Mouse (Mus musculus) G1E-ER4 (cell line): ENCODE measurements around the gene Gcnt2. TPM values are rescaled to one million over a fixed set of nuclear protein-coding genes. Genes with fewer than 3 reads are reported as not detected.

ENCODE experiments used
- GATA1 ChIP-seq: IDR thresholded peaks from one replicate; pipeline ENCODE4 v1.8.0; 2012; ENCODE audit warnings: low read length, inconsistent platforms
- polyA plus RNA-seq: library from polyadenylated mRNA; stranded (reverse); fragments of >175 nt; gene quantifications from 2 replicates; pipeline ENCODE4 v1.2.3, GENCODE M21; 2012

Gene Gcnt2
- polyA plus RNA-seq, 1 experiment, result not detected

DNA sequence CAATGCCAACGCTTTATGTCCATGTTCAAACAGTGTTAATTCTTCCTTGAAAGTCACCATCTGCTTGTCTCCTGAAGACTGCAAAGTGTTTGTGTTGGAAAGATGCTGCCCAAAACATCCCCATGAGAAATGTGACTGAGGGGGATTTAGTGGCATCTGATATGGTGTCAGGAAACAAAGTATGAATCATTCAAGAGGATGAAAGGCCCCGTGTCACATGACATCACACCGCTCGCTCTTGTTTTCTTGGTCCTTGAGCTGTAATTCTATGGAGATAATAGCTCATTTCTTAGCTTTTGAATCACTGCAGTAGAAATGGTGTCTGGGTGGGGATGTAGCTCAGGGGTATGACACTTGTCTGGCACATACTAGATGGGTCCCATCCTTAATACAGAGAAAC, 33.0 kb downstream of the Gcnt2 start:
- TF ChIP-seq GATA1, result no peak

DNA sequence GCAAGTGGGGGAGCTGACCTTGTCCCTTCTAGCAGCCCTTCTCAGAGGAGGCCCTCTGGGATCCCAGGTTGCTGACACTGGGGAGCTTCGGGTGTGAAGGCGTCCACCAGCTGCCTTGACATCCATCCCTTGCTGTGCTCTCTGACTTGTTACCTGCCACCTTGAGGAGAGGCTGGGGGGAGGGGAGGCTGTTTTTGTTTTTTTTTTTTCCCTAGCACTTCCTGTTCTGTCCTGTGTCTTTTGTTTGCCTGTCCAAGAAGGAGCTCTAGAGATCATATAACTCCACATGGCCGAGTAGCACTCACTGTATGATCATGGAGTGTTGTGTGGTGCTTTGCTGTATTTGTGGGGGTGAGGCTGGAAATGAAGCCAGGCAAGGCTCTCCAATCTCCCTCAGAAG, 34.0 kb downstream of the Gcnt2 start:
- TF ChIP-seq GATA1, result no peak

DNA sequence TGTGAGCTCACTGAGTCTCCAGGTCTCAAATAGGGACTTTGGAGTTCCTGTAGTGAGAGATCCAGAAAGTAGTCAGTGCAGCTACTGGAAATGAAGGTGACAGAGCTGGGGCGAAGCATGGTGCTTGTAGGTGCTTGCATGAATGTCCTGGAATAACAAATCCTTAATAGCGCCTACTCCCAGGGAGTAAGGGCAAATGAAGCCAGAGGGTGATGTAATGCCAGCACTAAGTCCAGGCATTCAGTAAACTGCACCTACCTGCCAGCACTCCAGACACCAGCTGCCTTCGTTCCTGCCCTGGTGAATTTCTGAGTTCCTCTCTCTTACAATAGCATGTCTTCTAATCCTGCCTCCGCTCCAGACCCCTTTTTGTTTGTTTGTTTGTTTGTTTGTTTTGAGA, 39.1 kb downstream of the Gcnt2 start:
- no peak for TF ChIP-seq GATA1

DNA sequence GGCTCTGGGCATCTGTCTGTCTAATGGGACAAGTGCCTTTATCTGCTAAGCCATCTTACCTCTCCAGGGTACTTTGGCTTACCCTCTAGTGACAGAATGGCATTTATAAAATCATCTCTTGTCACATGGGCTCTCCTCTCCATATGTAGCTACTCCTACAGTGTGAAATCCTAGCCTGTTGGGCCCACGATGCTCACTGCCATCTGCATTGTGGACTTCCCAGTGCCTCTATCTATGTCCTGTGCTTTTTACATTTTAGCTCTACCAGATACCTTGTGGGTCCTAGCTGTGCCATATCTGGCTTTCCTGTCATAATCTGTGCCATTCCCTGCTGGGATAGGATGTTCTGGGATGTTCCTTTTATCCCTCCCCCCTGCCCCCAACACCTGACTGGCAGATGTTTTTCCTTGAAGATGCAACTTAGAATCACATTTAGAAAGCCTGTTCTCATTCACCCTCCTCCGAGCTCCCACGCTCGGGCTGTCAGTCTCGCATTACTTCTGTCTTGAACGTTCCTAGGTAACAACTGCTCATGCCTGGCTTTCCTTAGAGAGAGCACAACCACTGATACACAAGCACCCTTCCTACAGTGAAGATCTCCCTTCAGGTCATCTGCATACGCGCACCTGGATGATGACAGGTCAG, 39.9 kb downstream of the Gcnt2 start:
- no peak for TF ChIP-seq GATA1

DNA sequence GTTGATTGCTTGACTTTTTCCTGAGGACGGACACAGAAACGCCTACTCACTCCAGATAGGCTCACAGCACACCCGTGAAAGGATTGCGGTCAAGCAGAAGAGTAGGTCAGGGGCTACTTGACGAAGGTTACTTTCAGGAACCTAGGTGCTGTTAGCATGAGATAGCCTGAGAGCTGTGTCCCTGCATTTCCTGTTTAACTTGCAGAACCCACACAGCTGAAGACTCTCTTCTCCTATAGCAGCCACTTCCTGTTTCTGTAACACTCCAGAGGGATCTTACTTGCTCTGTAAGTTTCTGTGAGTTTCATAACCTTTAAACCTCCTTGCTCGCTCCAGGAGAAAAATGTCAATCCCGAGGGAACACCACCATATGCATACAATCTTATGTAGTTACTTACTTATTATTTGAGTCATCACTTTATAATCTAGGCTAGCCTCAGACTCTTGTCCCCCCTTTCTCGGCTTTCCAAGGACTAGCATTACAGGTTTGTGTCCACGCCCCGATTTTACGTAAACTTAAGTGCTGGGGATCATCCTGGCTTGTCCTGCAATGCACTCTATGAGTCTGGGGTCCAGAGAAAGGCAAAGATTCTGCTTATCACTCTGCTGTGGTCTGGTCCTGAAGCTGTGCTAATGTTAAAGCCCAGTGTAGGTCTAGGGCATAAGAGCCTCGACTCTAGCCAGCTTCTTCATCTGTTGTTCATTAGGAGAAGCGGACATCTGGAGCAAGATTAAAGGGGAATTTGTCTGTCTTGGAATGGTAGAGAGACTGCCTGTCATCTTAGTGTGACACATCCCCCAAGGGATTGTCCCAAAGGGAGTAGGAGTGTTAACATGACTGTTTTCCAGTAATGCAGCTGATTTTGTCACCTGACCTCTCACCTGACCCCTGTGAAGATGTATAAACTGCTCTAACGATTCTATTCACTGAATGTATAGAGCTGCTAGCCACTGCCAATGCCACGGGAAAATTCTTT, 40.7 kb downstream of the Gcnt2 start:
- no peak for TF ChIP-seq GATA1

DNA sequence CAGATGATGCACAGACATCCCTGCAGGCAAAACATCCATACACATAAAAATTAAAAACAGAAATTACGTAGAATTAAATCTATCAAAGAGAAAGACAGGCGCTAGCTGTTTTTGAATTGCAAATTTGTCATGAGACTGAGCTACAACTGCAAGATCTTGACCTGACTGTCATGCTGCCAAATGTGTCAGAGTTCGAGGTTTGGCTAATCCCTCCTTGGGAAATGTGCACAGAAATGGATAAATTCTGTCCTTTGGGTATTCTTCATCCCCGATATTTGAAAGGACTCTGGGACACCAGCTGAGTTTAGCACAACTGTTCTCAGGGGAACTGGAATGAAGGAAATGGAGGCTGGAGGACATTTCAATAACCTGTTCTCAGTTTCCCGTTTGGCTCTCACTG, 41.7 kb downstream of the Gcnt2 start:
- no peak for TF ChIP-seq GATA1

DNA sequence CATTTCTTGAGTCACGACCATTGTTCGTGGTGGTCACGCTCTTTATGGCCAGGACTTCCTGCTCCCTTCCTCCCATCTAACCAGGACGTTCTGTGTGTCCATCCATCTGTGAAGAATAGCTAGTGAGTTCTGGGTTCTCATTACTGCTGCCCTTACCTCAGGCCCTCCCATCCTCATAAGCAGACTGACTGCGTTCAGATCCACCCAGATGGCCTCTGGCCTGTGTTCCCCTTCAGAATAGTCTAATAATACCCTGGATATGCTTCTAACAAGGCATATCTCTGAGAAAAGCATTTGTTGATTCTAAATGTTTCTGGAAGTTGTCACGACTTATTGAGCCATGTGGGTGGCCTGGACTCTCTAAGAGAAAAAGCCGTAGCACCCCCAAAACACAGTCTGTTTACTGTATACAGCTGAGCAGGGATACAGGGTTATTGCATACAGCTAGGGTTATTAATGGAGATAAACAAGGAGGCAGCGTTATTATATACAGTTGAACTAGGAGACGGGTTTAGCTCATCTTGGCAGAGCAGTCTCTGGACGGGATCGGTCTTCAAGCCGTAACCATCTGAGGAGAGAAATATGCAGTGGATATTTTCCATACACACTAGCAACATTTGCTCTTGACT, 42.4 kb downstream of the Gcnt2 start:
- no peak for TF ChIP-seq GATA1

DNA sequence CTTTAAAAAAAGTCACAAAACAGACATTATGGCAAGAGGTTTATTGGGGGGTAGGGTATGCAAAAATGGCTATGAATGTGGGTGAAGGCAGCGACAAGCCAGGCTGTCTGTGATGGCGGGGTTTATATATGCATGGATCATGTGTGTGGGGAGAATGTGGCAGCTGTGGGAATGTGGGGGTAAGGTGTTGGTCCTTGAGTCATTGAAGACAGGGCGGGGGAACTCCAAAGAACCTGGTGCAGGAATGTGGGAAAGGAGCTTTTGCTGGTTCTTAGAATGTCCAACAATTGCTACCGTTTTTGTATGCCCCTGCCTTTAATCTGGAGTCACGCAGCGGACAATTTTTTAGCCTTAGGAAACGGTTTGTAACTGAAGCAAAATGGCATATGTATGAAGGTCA, 44.5 kb downstream of the Gcnt2 start:
- no peak for TF ChIP-seq GATA1

DNA sequence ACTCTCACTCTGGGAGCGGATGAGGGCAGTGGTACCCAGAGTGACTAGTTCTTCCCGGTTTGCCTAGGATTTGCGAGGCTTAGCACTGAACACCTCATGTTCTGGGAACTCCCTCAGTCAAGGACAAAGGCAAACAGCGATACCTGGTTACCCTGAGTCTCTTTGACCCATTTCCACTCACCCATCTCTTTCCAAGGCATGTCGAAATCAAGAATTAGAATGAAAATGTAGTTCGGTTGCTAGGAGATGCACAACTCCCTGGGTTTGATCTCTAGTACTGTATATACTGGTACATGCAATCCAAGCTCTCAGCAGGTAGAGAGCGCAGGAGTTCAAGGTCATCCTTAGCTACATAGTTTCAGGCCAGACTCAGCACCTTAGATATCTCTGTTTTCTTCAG, 47.0 kb downstream of the Gcnt2 start:
- no peak for TF ChIP-seq GATA1

DNA sequence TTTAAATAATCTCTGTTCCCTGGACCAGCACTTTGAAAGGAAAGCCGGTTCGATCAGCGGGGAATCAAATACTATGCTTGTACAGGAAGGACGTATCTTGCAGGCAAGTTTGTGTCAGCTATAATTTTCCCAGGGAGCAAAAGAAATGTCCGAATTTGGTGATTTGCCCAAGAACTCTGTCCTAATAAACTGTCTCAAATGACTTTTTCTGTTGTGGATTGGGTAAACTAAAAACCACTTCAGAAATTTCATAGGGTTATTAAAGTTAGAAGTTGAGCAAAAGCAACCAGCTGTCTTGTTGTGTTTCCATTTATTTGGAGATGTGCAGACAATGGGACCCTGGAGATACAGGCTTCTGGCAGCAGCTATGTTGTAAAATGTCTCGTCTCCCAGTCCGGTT, 47.7 kb downstream of the Gcnt2 start:
- TF ChIP-seq GATA1, result no peak

DNA sequence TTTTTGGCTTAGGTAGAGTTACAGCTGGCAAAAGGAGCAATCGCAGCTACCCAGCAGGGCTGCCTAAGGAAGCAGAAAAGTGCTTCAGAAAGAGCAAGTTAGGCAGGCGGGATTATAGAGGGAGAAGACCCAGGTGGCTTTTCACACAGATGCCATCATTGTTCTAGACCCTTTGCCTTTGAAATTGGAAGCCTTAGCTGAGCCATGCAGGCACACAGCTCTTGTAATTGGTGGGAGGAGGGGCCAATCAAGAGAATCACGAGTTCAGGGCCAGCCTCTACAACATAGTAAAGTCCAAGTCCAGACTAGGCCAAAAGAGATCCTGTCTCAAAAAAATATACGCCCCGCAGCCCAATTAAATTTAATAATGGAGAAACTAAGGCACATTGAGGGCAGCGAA, 48.5 kb downstream of the Gcnt2 start:
- TF ChIP-seq GATA1, result no peak

DNA sequence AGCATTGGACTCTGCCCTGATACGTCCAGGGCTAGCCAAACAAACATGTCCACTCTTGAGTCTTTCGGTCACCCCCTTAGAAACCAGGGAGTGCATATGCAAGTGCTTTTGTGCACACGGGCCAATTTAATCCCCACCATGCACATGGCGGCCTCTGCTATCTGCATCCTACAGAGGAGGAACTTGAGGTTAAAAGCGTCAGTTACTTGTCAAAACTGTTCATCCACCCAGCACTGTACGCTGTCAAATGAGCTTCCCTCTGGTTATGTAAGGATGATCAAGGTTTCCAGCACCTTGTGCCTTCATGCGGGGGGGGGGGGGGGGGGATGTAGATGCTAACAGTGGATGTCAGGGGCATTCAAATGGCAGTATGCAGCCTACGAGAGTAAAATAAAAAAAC, 49.5 kb downstream of the Gcnt2 start:
- no peak for TF ChIP-seq GATA1

DNA sequence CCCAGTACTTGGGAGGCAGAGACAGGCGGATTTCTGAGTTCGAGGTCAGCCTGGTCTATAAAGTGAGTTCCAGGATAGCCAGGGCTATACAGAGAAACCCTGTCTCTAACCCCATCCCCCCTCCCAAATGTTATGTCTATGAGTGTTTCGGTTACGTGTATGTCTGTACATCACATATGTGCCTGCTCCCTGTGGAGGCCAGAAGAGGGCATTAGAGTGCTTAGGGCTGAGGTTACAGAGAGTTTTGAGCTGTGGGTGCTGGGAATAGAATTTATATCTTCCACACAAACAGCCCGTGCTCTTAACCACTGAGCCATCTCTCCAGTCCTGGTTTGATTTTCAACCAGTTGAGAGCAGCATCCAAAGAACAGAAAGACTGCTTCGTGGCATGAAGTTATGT, 50.5 kb downstream of the Gcnt2 start:
- TF ChIP-seq GATA1, result no peak

DNA sequence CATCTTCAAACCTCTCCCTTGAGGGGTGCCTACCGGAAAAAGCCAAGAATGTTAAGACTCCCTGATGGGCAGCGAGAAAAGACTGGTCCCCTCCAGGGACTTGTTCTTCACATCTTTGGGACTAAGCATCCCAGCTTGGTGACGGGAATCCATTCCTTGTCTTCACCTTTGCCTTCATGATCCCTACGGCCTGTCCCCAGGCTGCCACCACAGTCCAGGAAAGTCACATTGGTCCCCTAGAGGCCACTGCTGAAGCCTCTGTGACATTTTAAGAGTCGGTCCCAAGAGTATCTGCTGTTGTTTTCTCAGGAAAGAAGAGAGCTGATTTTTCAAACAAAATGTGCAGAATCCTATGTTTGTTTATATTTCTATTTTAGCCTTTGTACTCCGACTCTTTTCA, 52.4 kb downstream of the Gcnt2 start:
- no peak for TF ChIP-seq GATA1

DNA sequence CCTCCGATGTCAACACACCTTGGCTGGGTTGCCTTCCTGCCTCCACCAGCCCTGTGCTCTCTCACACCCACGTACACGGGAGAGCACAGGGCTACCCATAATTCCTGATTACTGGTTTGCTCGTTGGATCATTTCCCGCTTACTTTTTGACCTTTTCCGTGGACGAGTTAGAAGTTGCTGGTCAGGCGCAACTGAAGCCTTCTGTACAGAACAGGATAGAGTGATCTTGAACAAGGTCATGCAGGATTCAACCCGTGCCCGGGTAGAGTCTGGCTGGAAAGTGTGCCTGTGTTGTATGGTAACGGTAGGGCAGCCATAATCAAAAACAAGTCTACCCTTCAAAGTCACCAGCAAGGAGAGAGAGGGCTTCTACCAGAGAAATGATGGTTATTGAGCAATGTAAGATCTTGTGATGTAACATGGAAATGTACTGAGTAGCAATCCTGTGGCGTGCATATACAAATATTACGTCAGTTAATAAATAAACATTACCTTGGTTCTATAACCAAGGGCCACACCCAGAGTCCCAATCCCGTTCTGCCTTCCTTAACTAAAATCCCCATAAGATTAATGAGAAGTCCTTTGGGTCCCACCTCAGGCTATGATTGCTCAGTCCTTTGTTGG, 54.0 kb downstream of the Gcnt2 start:
- no peak for TF ChIP-seq GATA1

DNA sequence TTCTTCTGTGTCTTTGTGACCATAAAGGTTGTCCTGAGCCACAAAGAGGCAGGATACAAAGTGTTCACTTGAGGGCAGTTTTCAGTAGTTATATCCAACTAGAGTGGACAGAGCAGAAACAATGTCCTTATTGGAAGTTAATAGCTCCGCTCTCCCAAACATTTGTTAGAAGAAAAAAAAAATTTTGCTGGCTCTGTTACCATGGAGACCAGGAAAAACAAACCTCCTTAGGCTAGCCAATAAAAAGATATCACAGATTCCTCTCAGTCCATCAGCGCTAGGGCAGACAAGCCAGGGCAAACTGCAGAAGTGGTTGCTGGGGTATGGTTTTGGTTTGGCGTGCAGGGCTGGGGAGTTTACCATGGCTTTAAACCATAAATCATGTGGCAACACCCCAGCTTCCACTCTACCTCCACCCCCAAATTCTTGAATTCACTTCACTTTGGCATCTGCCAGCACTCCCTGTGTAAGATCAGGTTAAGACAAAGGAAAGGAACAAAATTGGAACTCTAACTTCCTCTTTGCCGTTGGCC, 54.6 kb downstream of the Gcnt2 start:
- no peak for TF ChIP-seq GATA1
